Mouse (Mus musculus): ENCODE data around the gene H2-Ke6.

Gene H2-Ke6

GRCm38 (mm10) chr17:33995651-33996050, 32.2 kb downstream of the H2-Ke6 start:
- no peak for DNase-seq (ENCODE audit: low spot score)

- no peak for DNase-seq (ENCODE audit: low spot score)
These were observed 32.9 kb downstream of the H2-Ke6 start for GRCm38 (mm10) chr17:33994959-33995358.

GRCm38 (mm10) chr17:33991788-33992664, 35.8 kb downstream of the H2-Ke6 start:
- DNase-seq (ENCODE audit: low spot score) = peak; percentile 60

GRCm38 (mm10) chr17:33982136-33982535, 45.7 kb downstream of the H2-Ke6 start:
- DNase-seq (ENCODE audit: low spot score) = peak; percentile 61

- DNase-seq (ENCODE audit: low spot score) = peak; percentile 91
These were observed 46.5 kb downstream of the H2-Ke6 start for GRCm38 (mm10) chr17:33981192-33981909.

- no peak for DNase-seq (ENCODE audit: low spot score)
These were observed 47.5 kb downstream of the H2-Ke6 start for GRCm38 (mm10) chr17:33980181-33981035.

GRCm38 (mm10) chr17:33979512-33980050, 48.3 kb downstream of the H2-Ke6 start:
- DNase-seq (ENCODE audit: low spot score) = no peak

- DNase-seq (ENCODE audit: low spot score) = peak; percentile 93
These were observed 49.2 kb downstream of the H2-Ke6 start for GRCm38 (mm10) chr17:33978631-33979031.

- DNase-seq (ENCODE audit: low spot score) = no peak
These were observed 49.9 kb downstream of the H2-Ke6 start for GRCm38 (mm10) chr17:33977861-33978557.
